Mouse (Mus musculus) spleen, adult 18-20 months (tissue): ENCODE results near the gene D630039A03Rik.
A peak's percentile ranks its signal among the peaks of the same experiment; 100 is the strongest.

ENCODE experiments used
- DNase-seq, 2 experiments: peaks; one replicate each; pipeline ENCODE4 v3.0.0; 2022; ENCODE audit warnings: mixed read lengths in 2 of 2

D630039A03Rik gene

GRCm38 (mm10) chr4:57886066-57886887 lies 29.8 kb downstream of the D630039A03Rik start:
- no peak for DNase-seq

GRCm38 (mm10) chr4:57885186-57885585 lies 30.9 kb downstream of the D630039A03Rik start:
- no peak for DNase-seq

- DNase-seq, result no peak
These were observed 31.6 kb downstream of the D630039A03Rik start for GRCm38 (mm10) chr4:57884511-57884910.

- DNase-seq, result no peak
These were observed 32.3 kb downstream of the D630039A03Rik start for GRCm38 (mm10) chr4:57883520-57884421.

GRCm38 (mm10) chr4:57879804-57880357 lies 36.2 kb downstream of the D630039A03Rik start:
- DNase-seq, result peak; percentile 62 to 83

GRCm38 (mm10) chr4:57879137-57879536 lies 37.0 kb downstream of the D630039A03Rik start:
- no peak for DNase-seq

- DNase-seq, result peak; percentile 41 to 50
These were observed 48.6 kb downstream of the D630039A03Rik start for GRCm38 (mm10) chr4:57867454-57867853.

DNA sequence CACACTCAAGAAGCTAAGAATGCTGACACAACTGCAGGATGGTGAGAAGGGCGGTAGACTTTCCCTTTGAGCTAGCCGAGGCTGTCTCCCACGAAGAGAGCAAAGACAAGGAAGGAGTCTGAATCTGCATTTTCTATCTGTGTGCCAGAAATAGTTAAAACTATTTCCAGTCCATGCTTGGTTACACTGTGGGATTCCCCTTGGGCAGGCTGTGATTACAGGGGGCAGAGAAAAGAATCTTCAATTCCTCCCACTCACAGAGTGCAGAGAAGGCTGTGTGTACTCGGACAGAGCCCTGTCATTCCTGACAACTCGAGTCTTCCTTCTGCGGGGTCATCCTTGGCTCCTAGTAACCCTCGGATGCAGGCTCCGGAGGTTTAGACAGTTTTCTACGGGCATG lies 49.1 kb downstream of the D630039A03Rik start:
- no peak for DNase-seq

- no peak for DNase-seq
These were observed 50.0 kb downstream of the D630039A03Rik start for GRCm38 (mm10) chr4:57866088-57866487.

- peak in 1 of 2 experiments; percentile 32 for DNase-seq
These were observed 53.7 kb downstream of the D630039A03Rik start for GRCm38 (mm10) chr4:57862269-57862986.

DNA sequence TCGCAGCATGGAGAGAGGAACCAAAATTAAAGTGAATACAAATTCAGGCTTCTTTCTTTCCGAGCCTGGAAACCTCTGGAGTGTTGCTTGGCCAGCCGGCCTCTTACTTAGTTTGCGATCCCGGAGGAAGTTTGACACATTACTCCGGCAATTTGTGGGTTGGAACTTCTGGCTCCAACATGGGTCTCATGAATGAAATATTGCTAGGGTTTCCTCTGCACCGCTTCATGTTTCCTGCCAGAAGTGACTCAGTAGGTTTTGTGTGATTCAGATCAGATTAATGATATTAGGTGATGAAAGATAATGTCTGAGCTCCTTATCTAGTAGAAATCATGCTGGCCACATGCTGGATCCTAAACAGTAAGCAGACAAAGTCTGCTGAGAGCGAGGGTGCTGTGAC lies 54.2 kb downstream of the D630039A03Rik start:
- DNase-seq, result no peak

DNA sequence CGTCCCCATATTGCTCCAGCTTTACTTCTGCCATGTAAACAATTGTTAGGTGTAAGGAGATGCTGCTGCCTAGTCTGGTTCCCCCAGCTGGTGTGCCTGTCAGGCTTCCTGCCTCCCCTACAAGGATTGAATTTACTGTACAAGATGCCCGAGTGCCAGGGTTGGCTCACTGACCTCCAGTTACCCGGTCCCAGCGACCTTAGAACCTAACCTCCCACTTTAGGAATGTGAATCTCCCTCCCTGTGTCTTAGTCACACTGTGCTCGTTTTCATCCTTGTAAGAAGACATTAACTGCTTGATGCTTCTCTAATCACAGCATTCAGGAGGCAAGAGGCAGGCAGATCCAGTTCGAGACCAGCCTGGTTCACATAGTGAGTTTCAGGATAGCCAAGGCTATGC lies 54.9 kb downstream of the D630039A03Rik start:
- DNase-seq, result no peak

DNA sequence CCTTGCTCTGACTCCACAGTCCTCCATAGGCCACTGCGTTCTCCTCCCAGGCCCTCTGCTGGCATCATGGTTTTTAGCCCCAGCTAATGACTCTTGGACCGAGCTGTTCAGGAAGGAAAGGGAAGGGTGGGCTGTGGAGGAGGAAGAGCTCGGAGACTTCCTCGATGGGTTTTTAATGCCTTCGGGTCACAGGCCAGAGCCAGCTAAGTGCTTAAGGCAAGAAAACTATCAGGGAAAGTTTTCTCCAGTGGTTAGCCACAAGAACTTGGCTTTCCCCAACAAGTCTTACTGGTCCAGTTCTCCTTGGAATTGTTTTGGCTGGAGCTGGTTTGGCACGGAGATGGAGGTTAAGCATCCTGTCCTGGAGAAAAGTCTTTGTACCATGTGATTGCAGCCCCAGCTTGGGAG lies 55.9 kb downstream of the D630039A03Rik start:
- DNase-seq, result no peak
